Mouse (Mus musculus): ENCODE results near the gene Igdcc4. TPM values are rescaled to one million over a fixed set of nuclear protein-coding genes. Genes with fewer than 3 reads are reported as not detected.
"Not testable (repeated sequence)": the region's sequence is repeated elsewhere in the genome, so short reads cannot be mapped to it uniquely, and the experiment has no call there.

Igdcc4 gene
- 10 to 100 TPM; 31.8 to 32.6 TPM for total RNA-seq (2021)
- long read RNA-seq, experiment 1, full-length matches to known transcripts = 1 of 11 reads
- long read RNA-seq, experiment 1, partial matches to known transcripts = 2 of 11 reads
- long read RNA-seq, experiment 1, other reads (novel, unspliced or antisense) = 8 of 11 reads
- long read RNA-seq, experiment 2, full-length matches to known transcripts = 1 of 5 reads
- long read RNA-seq, experiment 2, partial matches to known transcripts = 1 of 5 reads
- long read RNA-seq, experiment 2, other reads (novel, unspliced or antisense) = 3 of 5 reads

GRCm38 (mm10) chr9:65100991-65101685, at the start of gene Igdcc4:
Gene Igdcc4 (plus strand): TSS chr9:65101486.
- peak; percentile 46 to 64 for DNase-seq

GRCm38 (mm10) chr9:65064251-65064650, 37.0 kb upstream of the Igdcc4 start:
- DNase-seq = no peak

DNA sequence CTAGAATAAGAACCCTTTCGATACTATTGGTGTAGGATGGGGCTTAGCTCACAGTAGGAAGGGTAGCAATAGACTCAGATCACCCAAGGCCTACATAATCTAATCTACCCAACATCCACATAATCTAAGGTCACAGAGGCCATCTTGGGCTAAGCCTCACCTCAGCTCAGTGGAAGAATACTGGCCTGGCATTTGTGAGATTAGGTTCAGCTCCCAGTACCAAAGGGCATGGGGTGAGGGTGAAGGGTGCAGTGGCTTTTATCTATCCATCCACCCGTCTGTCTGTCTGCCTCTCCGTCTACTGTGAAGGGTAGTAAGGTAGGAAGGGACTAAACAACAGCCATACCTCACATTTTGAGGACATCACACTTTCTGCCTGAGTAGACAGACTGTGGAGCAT, 30.7 kb upstream of the Igdcc4 start:
- no peak for DNase-seq

DNA sequence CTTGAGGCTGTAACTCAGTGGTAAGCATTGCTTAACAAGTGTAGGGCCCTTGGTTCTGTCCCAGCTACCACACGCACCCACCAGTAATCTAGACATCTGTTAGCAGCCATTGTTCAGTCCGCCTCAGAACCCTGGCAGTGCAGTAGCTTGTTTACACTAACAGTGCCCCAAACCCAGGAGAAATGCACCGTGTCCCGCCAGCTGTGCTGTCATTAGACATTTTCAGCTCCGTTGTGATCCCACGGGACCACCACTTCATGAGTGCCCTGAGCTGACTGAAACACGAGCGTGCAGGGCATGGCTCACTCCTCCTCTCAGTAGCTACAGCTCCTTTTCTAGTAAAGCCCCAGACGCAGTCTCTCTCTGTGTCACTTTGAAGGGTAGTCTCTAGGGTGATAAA, 27.7 kb upstream of the Igdcc4 start:
- no peak for DNase-seq

- no peak for DNase-seq
Measured at GRCm38 (mm10) chr9:65074251-65074650, 27.0 kb upstream of the Igdcc4 start.

GRCm38 (mm10) chr9:65074855-65075493, 26.3 kb upstream of the Igdcc4 start:
- DNase-seq = no peak

DNA sequence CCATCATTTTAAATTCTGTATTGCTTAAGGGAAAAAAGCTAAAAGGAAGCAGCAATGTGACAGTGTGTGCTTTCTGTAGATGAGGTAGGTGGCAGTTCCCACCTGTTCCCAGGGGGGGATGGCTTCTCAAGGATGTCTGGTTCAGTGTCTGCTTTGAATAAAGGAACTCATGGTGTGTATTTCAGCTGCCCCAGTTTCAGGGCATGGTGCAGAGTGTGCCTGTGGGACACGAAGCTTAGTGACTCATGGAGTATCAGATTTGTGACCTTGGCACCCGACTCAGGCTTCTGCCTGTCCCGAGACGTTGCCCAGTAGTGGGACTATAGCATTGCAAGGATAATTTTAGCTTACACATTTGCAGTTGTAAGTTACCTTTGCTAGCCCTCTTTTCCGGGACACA, 23.8 kb upstream of the Igdcc4 start:
- peak; percentile 78 to 80 for DNase-seq

DNA sequence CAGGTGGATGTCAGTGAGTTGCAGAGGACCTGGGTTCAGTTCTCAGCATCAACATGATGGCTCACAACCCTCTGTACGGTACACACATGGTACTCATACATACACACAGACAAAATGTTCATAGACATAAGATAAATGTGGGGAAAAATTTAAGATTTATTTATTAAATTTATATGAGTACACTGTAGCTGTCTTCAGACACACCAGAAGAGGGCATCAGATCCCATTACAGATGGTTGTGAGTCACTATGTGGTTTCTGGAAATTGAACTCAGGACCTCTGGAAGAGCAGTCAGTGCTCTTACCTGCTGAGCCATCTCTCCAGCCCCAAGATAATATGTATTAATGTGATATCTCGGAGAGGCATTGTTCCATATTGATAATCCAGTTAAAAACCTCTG, 21.1 kb upstream of the Igdcc4 start:
- DNase-seq = not testable (repeated sequence)

DNA sequence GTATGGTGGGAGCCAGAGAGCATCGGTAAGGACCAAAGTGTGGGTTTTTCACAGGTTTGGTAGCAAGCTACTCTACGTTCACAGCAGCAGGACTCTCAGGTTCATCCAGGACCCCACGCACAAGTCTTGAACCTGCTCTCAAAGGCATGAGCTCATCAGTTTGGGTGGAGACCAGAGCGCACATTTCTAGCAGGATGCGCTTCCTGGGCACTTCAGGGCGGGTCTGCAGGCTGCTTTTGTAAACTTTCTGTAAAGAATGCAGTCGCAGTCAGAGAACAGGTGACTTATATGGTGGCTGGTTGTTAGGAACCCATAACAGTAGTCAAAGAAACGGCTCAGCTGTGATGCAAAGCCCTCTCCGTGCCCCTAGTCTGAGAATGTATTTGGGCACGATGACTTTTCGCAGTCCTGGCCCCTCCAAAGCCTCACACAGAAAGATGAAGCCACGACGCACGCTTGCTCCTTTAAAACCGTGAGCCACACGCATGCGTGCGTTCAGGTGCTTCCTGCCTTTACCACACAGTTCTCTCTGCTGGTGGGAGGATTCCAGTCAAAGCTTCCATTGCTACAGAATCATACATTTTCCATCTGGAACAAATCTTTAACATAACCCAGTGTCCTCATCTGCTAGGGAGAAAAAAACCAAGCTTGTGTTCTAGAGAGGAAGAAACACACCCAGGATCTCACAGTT, 18.1 kb upstream of the Igdcc4 start:
- DNase-seq = no peak

GRCm38 (mm10) chr9:65084198-65084807, 17.0 kb upstream of the Igdcc4 start:
- DNase-seq = peak; percentile 67 to 70

- no peak for DNase-seq
Measured at GRCm38 (mm10) chr9:65085270-65085669, 16.0 kb upstream of the Igdcc4 start.

- no peak for DNase-seq
Measured at GRCm38 (mm10) chr9:65086801-65087200, 14.5 kb upstream of the Igdcc4 start.

DNA sequence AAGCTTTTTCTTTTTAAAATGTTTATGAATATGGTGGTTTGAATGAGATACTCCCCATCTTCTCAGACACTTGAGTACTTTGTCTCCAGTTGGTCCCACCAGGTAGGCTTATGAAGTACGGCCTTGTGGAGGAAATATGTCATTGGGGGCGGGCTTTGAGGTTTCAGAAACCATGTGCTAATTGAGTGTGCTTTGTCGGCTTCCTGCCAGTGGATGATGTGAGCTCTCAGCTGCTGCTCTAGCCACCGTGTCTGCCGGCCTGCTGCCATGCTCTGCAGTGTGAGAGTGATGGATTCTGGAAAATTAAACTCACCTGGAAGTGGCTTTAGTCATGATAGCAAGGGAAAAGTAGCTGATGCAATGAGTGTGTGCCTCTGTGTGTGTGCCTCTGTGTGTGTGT, 13.8 kb upstream of the Igdcc4 start:
- DNase-seq = peak in 1 of 2 experiments; percentile 29

GRCm38 (mm10) chr9:65094237-65094636, 7.0 kb upstream of the Igdcc4 start:
- peak; percentile 63 to 78 for DNase-seq

DNA sequence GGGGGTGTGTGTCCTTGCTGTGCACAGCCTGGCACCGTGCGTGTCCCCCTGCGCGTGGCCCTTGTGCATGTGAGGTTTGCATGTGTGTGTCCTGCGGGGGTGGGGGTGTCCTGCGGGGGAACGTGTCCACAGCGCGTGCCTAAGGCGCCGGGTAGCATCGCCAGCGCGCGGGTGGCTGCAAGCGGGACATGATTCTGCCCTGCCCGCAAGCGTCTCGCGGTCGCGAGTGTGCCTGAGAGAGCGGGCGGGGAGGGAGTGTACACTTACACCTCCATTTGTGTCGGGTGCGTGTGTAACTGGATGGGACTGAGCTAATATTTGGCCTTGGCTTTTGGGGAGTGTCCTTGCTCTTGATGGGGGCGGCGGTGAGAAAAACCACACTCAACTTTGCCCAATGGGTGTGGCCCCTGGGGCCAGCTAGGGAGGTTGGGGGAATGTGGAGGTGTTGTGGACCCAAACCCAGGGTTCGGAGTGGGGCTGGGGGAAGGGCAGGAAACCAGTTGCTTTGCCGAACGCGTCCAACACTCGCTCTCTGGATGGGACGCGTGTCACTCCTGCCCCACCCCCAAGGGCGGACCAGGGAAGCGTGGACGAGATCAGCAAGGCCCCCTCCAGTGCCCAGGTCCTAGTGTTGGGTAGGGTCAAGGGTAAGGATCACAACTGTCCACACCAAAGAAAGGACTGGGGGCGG, 545 bp downstream of the Igdcc4 start:
- DNase-seq = peak; percentile 67 to 83

DNA sequence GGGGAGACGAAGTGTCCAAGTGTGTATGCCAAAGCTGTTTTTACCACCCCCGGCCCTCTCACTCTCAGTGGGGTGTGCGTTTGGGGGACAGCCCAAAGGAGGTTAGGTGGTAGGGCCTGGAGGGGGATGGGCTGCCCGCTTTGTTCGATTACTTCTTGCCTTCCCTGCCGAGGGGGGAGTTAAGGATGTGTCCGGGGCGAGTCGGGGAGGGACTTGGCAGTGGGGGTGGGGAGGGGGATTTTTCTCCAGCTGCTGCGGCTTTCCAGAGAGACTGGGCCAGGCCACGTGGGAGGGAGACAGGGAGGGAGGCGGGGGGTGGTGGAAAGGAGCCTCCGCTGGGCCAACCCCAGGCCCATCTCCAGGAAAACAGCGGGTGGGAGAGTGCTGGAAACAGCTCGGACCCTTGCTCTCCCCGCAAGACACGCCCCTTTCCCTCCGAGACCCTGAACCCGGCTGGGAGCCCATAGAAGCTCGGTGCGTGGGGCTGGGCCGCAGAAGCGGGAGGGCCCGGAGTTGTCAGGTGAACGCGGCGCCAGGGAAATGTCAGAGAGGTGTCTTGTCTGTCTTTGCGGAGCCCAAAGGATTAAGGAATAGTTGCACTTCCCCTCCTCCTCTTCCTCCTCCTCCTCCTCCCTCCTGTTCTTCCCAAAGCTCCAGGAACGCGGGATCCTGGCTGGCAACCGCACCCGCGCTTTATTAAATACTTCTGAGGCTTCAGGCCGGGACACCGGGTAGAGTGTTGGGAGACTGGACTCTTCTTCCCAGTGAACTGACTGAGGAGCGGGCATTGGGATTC, 1.3 kb downstream of the Igdcc4 start:
- DNase-seq = peak; percentile 40 to 59

- DNase-seq = no peak
Measured at GRCm38 (mm10) chr9:65103173-65103752, 2.0 kb downstream of the Igdcc4 start.

- DNase-seq = no peak
Measured at GRCm38 (mm10) chr9:65106821-65107220, 5.5 kb downstream of the Igdcc4 start.

GRCm38 (mm10) chr9:65107893-65108292, 6.6 kb downstream of the Igdcc4 start:
- no peak for DNase-seq
